10 mouse cellular contexts compared by ENCODE assay signal in the genomic region with DNA sequence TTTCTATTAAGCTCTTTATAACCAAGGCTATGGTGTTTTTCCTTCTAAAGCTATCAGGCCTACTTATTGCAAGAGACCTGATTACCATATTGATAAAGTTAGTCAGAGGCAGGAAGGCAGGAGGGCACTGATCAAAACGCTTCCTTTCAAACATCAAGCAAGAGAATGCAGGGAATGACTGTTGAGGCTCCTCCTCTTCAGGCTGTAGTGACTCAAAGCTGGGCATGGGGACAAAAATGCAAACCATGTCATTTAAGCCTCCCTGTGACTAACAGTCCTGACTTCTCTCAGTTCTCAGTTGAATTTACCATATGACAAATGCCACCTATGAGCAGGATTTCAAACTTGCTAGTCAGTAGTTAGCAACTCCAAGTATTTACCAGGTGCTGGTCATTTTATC. TPM values are rescaled to one million over a fixed set of nuclear protein-coding genes. Genes with fewer than 3 reads are reported as not detected.
DNase-seq lines count a peak whose midpoint lies in the region; TF ChIP-seq lines count a peak whose summit lies in the region.
"Had no signal": no experiment of that assay in that cellular context is flagged by ENCODE, and none has a peak within 500 bp of the region (broad histone marks: within the 10 kb centered on the region; RNA-seq: fewer than 3 reads in every experiment).

No protein-coding gene starts in this region.

- no peak for TF ChIP-seq CTCF in embryonic fibroblast, embryonic 13.5 days (IDR thresholded peaks at IDR 0.05; ENCODE audit: borderline replicate concordance, insufficient read depth, low read length)
- no peak for TF ChIP-seq CTCF in lung, adult 2 months (IDR thresholded peaks at IDR 0.05; ENCODE audit: insufficient read depth, low read length)

- no peak overlapping the region for H3K4me3 ChIP-seq in embryonic fibroblast, embryonic 13.5 days (ENCODE audit: insufficient read depth, low read length)
- H3K4me3 ChIP-seq in lung, adult 2 months (replicated peaks; ENCODE audit: extremely low read depth, low read depth, low read length): no peak overlapping the region
- H3K4me3 ChIP-seq: midbrain, embryonic 12.5 days had no signal

- 0 out of 2 replicates have a peak overlapping the region, but pooled peaks have one; percentile 19 for H3K27ac ChIP-seq in embryonic fibroblast, embryonic 13.5 days (ENCODE audit: insufficient read depth, low read length)
- H3K27ac ChIP-seq: midbrain, embryonic 12.5 days had no signal

- no peak for TF ChIP-seq POLR2A in embryonic fibroblast, embryonic 13.5 days (IDR thresholded peaks at IDR 0.05; ENCODE audit: low read depth, low read length)
- no peak for TF ChIP-seq POLR2A in lung, adult 2 months (IDR thresholded peaks at IDR 0.05; ENCODE audit: borderline replicate concordance, extremely low read depth, low read depth, low read length)

- DNase-seq in layer of hippocampus, adult 11-12 months (ENCODE audit: low spot score): peak; percentile 22
- no peak for DNase-seq in layer of hippocampus, postnatal 10 days (ENCODE audit: low spot score in 2 of 2)
- DNase-seq in adipocyte (ENCODE audit: low spot score): peak; percentile 42
- peak; percentile 31 for DNase-seq in lung, adult 2 months
- no peak for DNase-seq in testis, postnatal 10 days (ENCODE audit: low spot score)
- DNase-seq in embryo, embryonic 11 days: no peak
- no peak for DNase-seq in cerebellum, adult 8-10 months
- DNase-seq: thymus, adult 2 months had no signal

- 15% methylated on average over 1 of the region's 1 CpGs for WGBS in lung, adult 2 months

- peaks cover 6% of the 10 kb centered on the region; the same call in 1 of the 2 replicates for H3K4me1 ChIP-seq in embryonic fibroblast, embryonic 13.5 days (ENCODE audit: control insufficient read depth, insufficient read depth, low read length)
- H3K4me1 ChIP-seq in lung, adult 2 months (ENCODE audit: control insufficient read depth, insufficient read depth, low read length): peaks cover 4% of the 10 kb centered on the region; the same call in 1 of the 2 replicates
- H3K4me1 ChIP-seq: midbrain, embryonic 12.5 days had no signal

RNA-seq across cellular contexts. Expression of a gene that starts 10.6 kb away (rescaled TPM):
- total RNA-seq in layer of hippocampus, postnatal 10 days (2021): 1 to 10 TPM; 7.4 to 7.7 TPM
- 3.0 and 3.3 TPM in 2 replicates for polyA plus RNA-seq in embryonic fibroblast, embryonic 13.5 days (2011; ENCODE audit: insufficient read length, low read depth, missing spikeins)
- 19.3 and 35.7 TPM in 2 replicates for polyA plus RNA-seq in lung, adult 2 months (2012; rRNA removed)

Comparison
In these comparisons a context has a peak if more than half of its experiments do, and no peak if none do; other contexts are left out.
1. DNase-seq: peak in layer of hippocampus, adult 11-12 months (single experiment), adipocyte (single experiment) and lung, adult 2 months (single experiment); none in layer of hippocampus, postnatal 10 days (0 of 2), testis, postnatal 10 days (single experiment), embryo, embryonic 11 days (single experiment) and cerebellum, adult 8-10 months (single experiment).